ENCODE assay signal across 8 mouse cellular contexts in genomic region chr9:98538713-98539360, GRCm38 (mm10). TPM values are rescaled to one million over a fixed set of nuclear protein-coding genes. Genes with fewer than 3 reads are reported as not detected.
DNase-seq lines count a peak whose midpoint lies in the region; ATAC-seq and TF ChIP-seq lines count a peak whose summit lies in the region.

No protein-coding gene starts in this region.

- ATAC-seq in megakaryocyte, adult 5-6 weeks (ENCODE audit: poor library complexity, severe bottlenecking) = peak; percentile 66; the same call in 1 of the 2 replicates
- no peak for ATAC-seq in monocyte, adult 5-6 weeks (replicated peaks; ENCODE audit: insufficient number of reproducible peaks, low FRiP score, low TSS enrichment, poor library complexity, severe bottlenecking)

- intact Hi-C loops in left cerebral cortex, adult 2 months (cut with DNase I) = loop anchor here (1.0 to 5.0 kb wide), 6 partner anchors 97 to 1367 kb away; partner anchors contain the start of gene Clstn2

- DNase-seq in ZHBTc4 (ENCODE audit: low read depth, low spot score) = peak; percentile 81
- peak; percentile 45 to 75 for DNase-seq in cerebellum, postnatal 4 days (ENCODE audit: low spot score in 2 of 2)
- peak; percentile 44 for DNase-seq in gastrocnemius, postnatal 10 days
- DNase-seq in hindlimb bud, embryonic 11.5 days (ENCODE audit: extremely low spot score, low read depth, low spot score) = peak; percentile 31
- peak; percentile 69 for DNase-seq in left cerebral cortex, adult 2 months (ENCODE audit: extremely low spot score in 1 of 2, low spot score in 2 of 2)
- peak; percentile 87 to 88 for DNase-seq in right cerebral cortex, postnatal 10 days (ENCODE audit: low spot score in 2 of 2)

- no peak overlapping the region for H3K4me3 ChIP-seq in left cerebral cortex, adult 2 months

- peak; percentile 84 for TF ChIP-seq CTCF in left cerebral cortex, adult 2 months (IDR thresholded peaks at IDR 0.05)

- H3K27ac ChIP-seq in left cerebral cortex, adult 2 months = no peak overlapping the region

RNA-seq across cellular contexts. Expression of gene Copb2, which starts 24.7 kb away (rescaled TPM):
- total RNA-seq in gastrocnemius, postnatal 10 days (2021) = 10 to 100 TPM; 78.6 to 89.4 TPM
- 10 to 100 TPM; 84.2 to 91.0 TPM for total RNA-seq in left cerebral cortex, adult 2 months (2021)
- 130 and 144 TPM in 2 replicates for total RNA-seq in megakaryocyte, adult 5-6 weeks (2015)
- total RNA-seq in megakaryocyte, adult 5-6 weeks (2017) = 141 and 153 TPM in 2 replicates
- total RNA-seq in monocyte, adult 5-6 weeks (2017) = 148 to 168 TPM (median 150 TPM) in 3 replicates

RNA-seq across cellular contexts. Expression of gene Rbp2, which starts 52.9 kb away (rescaled TPM):
- not detected for total RNA-seq in gastrocnemius, postnatal 10 days (2021)
- not detected for total RNA-seq in left cerebral cortex, adult 2 months (2021)
- total RNA-seq in megakaryocyte, adult 5-6 weeks (2015) = not detected in 2 replicates
- total RNA-seq in megakaryocyte, adult 5-6 weeks (2017) = not detected in 2 replicates
- not detected in 3 replicates for total RNA-seq in monocyte, adult 5-6 weeks (2017)

Comparison
In these comparisons a context has a peak if more than half of its experiments do, and no peak if none do; other contexts are left out.
1. DNase-seq: peak in every context shown above with its lines; median percentile 88 in right cerebral cortex, postnatal 10 days; 81 in ZHBTc4; 69 in left cerebral cortex, adult 2 months; 60 in cerebellum, postnatal 4 days; 44 in gastrocnemius, postnatal 10 days; 31 in hindlimb bud, embryonic 11.5 days.